Mouse (Mus musculus) C2C12 (cell line): ENCODE measurements around the gene Ccnq.

ENCODE experiments used
- CTCF ChIP-seq: IDR thresholded peaks from one replicate; pipeline ENCODE4 v1.5.1; 2011; ENCODE audit not compliant: control insufficient read depth, insufficient read depth, insufficient read length
- FOSL1 ChIP-seq: IDR thresholded peaks from one replicate; pipeline ENCODE4 v1.8.0; 2011; ENCODE audit warnings: mild to moderate bottlenecking, low read length; ENCODE audit not compliant: poor library complexity, insufficient read depth, severe bottlenecking
- MAX ChIP-seq: IDR thresholded peaks from one replicate; pipeline ENCODE4 v1.6.1; 2011; ENCODE audit warnings: mild to moderate bottlenecking, control low read depth
- MYOD1 ChIP-seq: IDR thresholded peaks from one replicate; pipeline ENCODE4 v1.6.1; 2011; ENCODE audit warnings: low read depth; ENCODE audit not compliant: control insufficient read depth, insufficient read length
- MYOG ChIP-seq: IDR thresholded peaks from one replicate; pipeline ENCODE4 v1.6.1; 2011; ENCODE audit not compliant: control insufficient read depth, insufficient read length; ENCODE audit errors: extremely low read depth
- USF1 ChIP-seq: IDR thresholded peaks from one replicate; pipeline ENCODE4 v1.6.1; 2011; ENCODE audit warnings: low read depth, mild to moderate bottlenecking, control low read depth, moderate library complexity

GRCm38 (mm10) chr11:78736877-78737408 lies 14.6 kb downstream of the Ccnq start:
- TF ChIP-seq CTCF (no peak), MYOG (no peak), MYOD1 (no peak), MAX (no peak), USF1 (no peak), FOSL1 (no peak)
